ENCODE assay signal across 9 mouse cellular contexts in genomic region chr5:113874063-113875024, GRCm38 (mm10). TPM values are rescaled to one million over a fixed set of nuclear protein-coding genes. Genes with fewer than 3 reads are reported as not detected.
A peak's percentile ranks its signal among the peaks of the same experiment; 100 is the strongest.
DNase-seq lines count a peak whose midpoint lies in the region; ATAC-seq and TF ChIP-seq lines count a peak whose summit lies in the region.
"Had no signal": no experiment of that assay in that cellular context is flagged by ENCODE, and none has a peak within 500 bp of the region (broad histone marks: within the 10 kb centered on the region; RNA-seq: fewer than 3 reads in every experiment).

No protein-coding gene starts in this region.

- H3K4me1 ChIP-seq in liver, embryonic 11.5 days (replicated peaks; ENCODE audit: control insufficient read depth, insufficient read depth, low read length), result peaks cover 52% of the 10 kb centered on the region
- H3K4me1 ChIP-seq in embryonic facial prominence, embryonic 12.5 days, result peaks cover 52% of the 10 kb centered on the region
- H3K4me1 ChIP-seq in hindbrain, postnatal 0 days (ENCODE audit: insufficient read depth, low read length), result peaks cover 45% of the 10 kb centered on the region
- peaks cover 54% of the 10 kb centered on the region for H3K4me1 ChIP-seq in neural tube, embryonic 14.5 days (ENCODE audit: control insufficient read depth, insufficient read depth, low read length)

- H3K9ac ChIP-seq in liver, embryonic 11.5 days (ENCODE audit: low read depth, low read length), result peak overlapping the region; percentile 39; the same call in 1 of the 2 replicates
- no peak overlapping the region for H3K9ac ChIP-seq in embryonic facial prominence, embryonic 12.5 days
- peak overlapping the region; percentile 33 for H3K9ac ChIP-seq in hindbrain, postnatal 0 days (replicated peaks; ENCODE audit: low read length)
- peak overlapping the region; percentile 50 for H3K9ac ChIP-seq in neural tube, embryonic 14.5 days (replicated peaks; ENCODE audit: low read depth, low read length)

- WGBS in liver, embryonic 11.5 days, result 75% methylated on average over 19 of the region's 19 CpGs
- 54% methylated on average over 19 of the region's 19 CpGs for WGBS in embryonic facial prominence, embryonic 12.5 days
- WGBS in hindbrain, postnatal 0 days, result 40% methylated on average over 19 of the region's 19 CpGs
- WGBS in neural tube, embryonic 14.5 days, result 32% methylated on average over 19 of the region's 19 CpGs

- H3K9me3 ChIP-seq in liver, embryonic 11.5 days (ENCODE audit: control insufficient read depth, low read length), result no peaks in the 10 kb centered on the region
- H3K9me3 ChIP-seq in embryonic facial prominence, embryonic 12.5 days, result no peaks in the 10 kb centered on the region
- no peaks in the 10 kb centered on the region for H3K9me3 ChIP-seq in hindbrain, postnatal 0 days (ENCODE audit: low read length)
- H3K9me3 ChIP-seq in neural tube, embryonic 14.5 days (ENCODE audit: control insufficient read depth, low read length), result no peaks in the 10 kb centered on the region

- H3K4me2 ChIP-seq in liver, embryonic 11.5 days, result no peak overlapping the region
- H3K4me2 ChIP-seq in embryonic facial prominence, embryonic 12.5 days (replicated peaks), result peak overlapping the region; percentile 39
- peak overlapping the region; percentile 1; the same call in 1 of the 2 replicates for H3K4me2 ChIP-seq in hindbrain, postnatal 0 days (ENCODE audit: low read depth, low read length)
- H3K4me2 ChIP-seq in neural tube, embryonic 14.5 days (ENCODE audit: low read depth, low read length), result peak overlapping the region; percentile 43

- H3K36me3 ChIP-seq in liver, embryonic 11.5 days (ENCODE audit: control insufficient read depth, insufficient read depth, low read length), result peaks cover 18% of the 10 kb centered on the region; the same call in 1 of the 2 replicates
- peaks cover 20% of the 10 kb centered on the region; the same call in 1 of the 2 replicates for H3K36me3 ChIP-seq in embryonic facial prominence, embryonic 12.5 days
- peaks cover 6% of the 10 kb centered on the region; the same call in 1 of the 2 replicates for H3K36me3 ChIP-seq in hindbrain, postnatal 0 days (ENCODE audit: insufficient read depth, low read length)
- H3K36me3 ChIP-seq in neural tube, embryonic 14.5 days (ENCODE audit: control insufficient read depth, insufficient read depth, low read length), result 0 out of 2 replicates have a peak, but pooled peaks cover 2% of the 10 kb centered on the region

- DNase-seq in liver, embryonic 11.5 days (ENCODE audit: low spot score), result no peak
- no peak for DNase-seq in liver
- DNase-seq in hindbrain, postnatal 0 days (ENCODE audit: low spot score), result no peak
- no peak for DNase-seq in urinary bladder, adult 18-20 months (ENCODE audit: low spot score in 2 of 2)
- DNase-seq in left cerebral cortex, adult 11 months (ENCODE audit: low spot score), result no peak
- DNase-seq in left cerebral cortex, postnatal 25 days (ENCODE audit: low spot score in 2 of 2), result no peak

- H3K27me3 ChIP-seq in liver, embryonic 11.5 days (replicated peaks; ENCODE audit: control insufficient read depth, insufficient read depth, low read length), result no peaks in the 10 kb centered on the region
- no peaks in the 10 kb centered on the region for H3K27me3 ChIP-seq in embryonic facial prominence, embryonic 12.5 days
- H3K27me3 ChIP-seq in hindbrain, postnatal 0 days (ENCODE audit: insufficient read depth, low read length), result no peaks in the 10 kb centered on the region
- no peaks in the 10 kb centered on the region for H3K27me3 ChIP-seq in neural tube, embryonic 14.5 days (ENCODE audit: control insufficient read depth, insufficient read depth, low read length)

- ATAC-seq in liver, embryonic 11.5 days (replicated peaks; ENCODE audit: low FRiP score), result no peak
- no peak for ATAC-seq in embryonic facial prominence, embryonic 12.5 days (ENCODE audit: insufficient number of reproducible peaks, insufficient read depth, low FRiP score, low TSS enrichment)
- ATAC-seq in hindbrain, postnatal 0 days, result no peak
- no peak for ATAC-seq in neural tube, embryonic 14.5 days (ENCODE audit: low read depth)

- intact Hi-C loops in left cerebral cortex, postnatal 25 days (cut with DNase I), result loop anchor here (2.0 kb wide), 1 partner anchor 34 kb away; the partner anchor contains the start of gene Coro1c

- H3K4me3 ChIP-seq in liver, embryonic 11.5 days (ENCODE audit: low read depth, low read length), result no peak overlapping the region
- 0 out of 2 replicates have a peak overlapping the region, but pooled peaks have one; percentile 7 for H3K4me3 ChIP-seq in embryonic facial prominence, embryonic 12.5 days
- no peak overlapping the region for H3K4me3 ChIP-seq in hindbrain, postnatal 0 days (ENCODE audit: low read length)
- H3K4me3 ChIP-seq in neural tube, embryonic 14.5 days (ENCODE audit: low read depth, low read length), result peak overlapping the region; percentile 19
- H3K4me3 ChIP-seq: erythroblast, embryonic 14.5 days had no signal

- TF ChIP-seq CTCF in hindbrain, postnatal 0 days (IDR thresholded peaks at IDR 0.05; ENCODE audit: low read depth), result no peak

- 0 out of 2 replicates have a peak overlapping the region, but pooled peaks have one; percentile 63 for H3K27ac ChIP-seq in liver, embryonic 11.5 days (ENCODE audit: low read depth, low read length)
- H3K27ac ChIP-seq in embryonic facial prominence, embryonic 12.5 days, result peak overlapping the region; percentile 92
- H3K27ac ChIP-seq in hindbrain, postnatal 0 days, result peak overlapping the region; percentile 94
- H3K27ac ChIP-seq in neural tube, embryonic 14.5 days (ENCODE audit: low read depth, low read length), result peak overlapping the region; percentile 99

RNA-seq across cellular contexts. Expression of gene Coro1c, which starts 34.2 kb away (rescaled TPM):
- polyA plus RNA-seq in liver, embryonic 11.5 days (2014; fragmentation: Nextera tagmentation; extraction: Ambion mirVana), result 122 and 137 TPM in 2 replicates
- polyA plus RNA-seq in embryonic facial prominence, embryonic 12.5 days (2016; fragmentation: Nextera tagmentation; extraction: Ambion mirVana), result 123 and 127 TPM in 2 replicates
- 151 and 159 TPM in 2 replicates for total RNA-seq in hindbrain, postnatal 0 days (2014; rRNA removed)
- polyA plus RNA-seq in hindbrain, postnatal 0 days (2015; fragmentation: Nextera tagmentation; extraction: Ambion mirVana), result 140 and 149 TPM in 2 replicates
- polyA plus RNA-seq in neural tube, embryonic 14.5 days (2014; fragmentation: Nextera tagmentation; extraction: Ambion mirVana), result 148 and 188 TPM in 2 replicates
- total RNA-seq in left cerebral cortex, postnatal 25 days (2021), result 10 to 100 TPM; 76.1 to 77.5 TPM

RNA-seq across cellular contexts. Expression of gene Selplg, which starts 41.9 kb away (rescaled TPM):
- polyA plus RNA-seq in liver, embryonic 11.5 days (2014; fragmentation: Nextera tagmentation; extraction: Ambion mirVana), result 17.1 and 17.8 TPM in 2 replicates
- 1.5 and 1.9 TPM in 2 replicates for polyA plus RNA-seq in embryonic facial prominence, embryonic 12.5 days (2016; fragmentation: Nextera tagmentation; extraction: Ambion mirVana)
- total RNA-seq in hindbrain, postnatal 0 days (2014; rRNA removed), result 2.8 and 4.1 TPM in 2 replicates
- 1.8 and 2.2 TPM in 2 replicates for polyA plus RNA-seq in hindbrain, postnatal 0 days (2015; fragmentation: Nextera tagmentation; extraction: Ambion mirVana)
- 1.8 and 2.5 TPM in 2 replicates for polyA plus RNA-seq in neural tube, embryonic 14.5 days (2014; fragmentation: Nextera tagmentation; extraction: Ambion mirVana)
- 10 to 100 TPM; 30.2 to 32.9 TPM for total RNA-seq in left cerebral cortex, postnatal 25 days (2021)

Comparison
In these comparisons a context has a peak if more than half of its experiments do, and no peak if none do; other contexts are left out.
1. H3K4me3 ChIP-seq: peak in embryonic facial prominence, embryonic 12.5 days (single experiment) and neural tube, embryonic 14.5 days (single experiment); none in liver, embryonic 11.5 days (single experiment) and hindbrain, postnatal 0 days (single experiment).
2. Peak in every context shown above with its lines, with median percentiles within 50 percentile points of each other: H3K27ac ChIP-seq.